Mouse (Mus musculus): Measurements from ENCODE around the gene Gm21958.

GRCm38 (mm10) chr3:54732371-54732770, 18.2 kb upstream of the Gm21958 start:
- no peak for TF ChIP-seq GATA1 (IDR thresholded peaks at IDR 0.05; ENCODE audit: borderline replicate concordance, low read length)
- no peak for TF ChIP-seq FLI1 (IDR thresholded peaks at IDR 0.05; ENCODE audit: low read length)
